Mouse (Mus musculus) stomach, postnatal 0 days (tissue): ENCODE measurements at regions not wholly inside any gene's neighbourhood (a gene's known extent, or its start where the extent isn't known, plus 50 kb on each side); places are given as distances from the start of the nearest gene placed in this dataset.

Source experiments
- ATAC-seq: fragments of 200-750 bp; cut with Nextera tagmentation; 2 replicates; pipeline ENCODE4 v1.8.0; 2017; ENCODE audit not compliant: low FRiP score, low TSS enrichment
- DNase-seq: peaks from one replicate; pipeline ENCODE4 v3.0.0-alpha.2; 2016; ENCODE audit warnings: low spot score
- H3K27ac ChIP-seq: fragments of 300-500 bp; sonication (generic); replicated peaks from 2 replicates; pipeline ENCODE4 v1.5.1; 2014; ENCODE audit warnings: mild to moderate bottlenecking, control low read depth
- H3K27me3 ChIP-seq: fragments of 300-500 bp; sonication (generic); 2 replicates; pipeline ENCODE4 v1.6.1; 2014; ENCODE audit warnings: low read length; ENCODE audit not compliant: control insufficient read depth, insufficient read depth
- H3K36me3 ChIP-seq: fragments of 300-500 bp; sonication (generic); 2 replicates; pipeline ENCODE4 v1.6.1; 2014; ENCODE audit warnings: low read length, mixed read lengths; ENCODE audit not compliant: control insufficient read depth, insufficient read depth
- H3K4me1 ChIP-seq: fragments of 300-500 bp; sonication (generic); replicated peaks from 2 replicates; pipeline ENCODE4 v1.6.1; 2014; ENCODE audit warnings: antibody characterized with exemption; ENCODE audit not compliant: control insufficient read depth, insufficient read depth
- H3K4me2 ChIP-seq: fragments of 300-500 bp; sonication (generic); replicated peaks from 2 replicates; pipeline ENCODE4 v1.6.1; 2014; ENCODE audit warnings: low read depth, mild to moderate bottlenecking, control low read depth, moderate library complexity
- H3K4me3 ChIP-seq: fragments of 300-500 bp; sonication (generic); 2 replicates; pipeline ENCODE4 v1.5.1; 2014; ENCODE audit warnings: low read depth, low read length, control low read depth
- H3K9ac ChIP-seq: fragments of 300-500 bp; sonication (generic); 2 replicates; pipeline ENCODE4 v1.6.1; 2014; ENCODE audit warnings: mild to moderate bottlenecking, low read length, control low read depth, mixed read lengths
- H3K9me3 ChIP-seq: fragments of 300-500 bp; sonication (generic); 2 replicates; pipeline ENCODE4 v1.6.1; 2016; ENCODE audit warnings: low read length; ENCODE audit not compliant: control insufficient read depth
- CTCF ChIP-seq: IDR thresholded peaks from 2 replicates; pipeline ENCODE4 v1.5.1; 2016; ENCODE audit warnings: antibody characterized with exemption, low read depth, mild to moderate bottlenecking, moderate library complexity
- EP300 ChIP-seq: optimal IDR thresholded peaks from 2 replicates; pipeline ENCODE3; 2016; ENCODE audit warnings: antibody characterized with exemption
- WGBS: fragments of 180-500 bp; shearing (Covaris S2); extraction: QIAGEN DNeasy Blood & Tissue Kit; methylation state at CpG from one replicate; pipeline ENCODE4 v1.1.7; 2014; 5-methylcytosine and 5-hydroxymethylcytosine counted together

DNA sequence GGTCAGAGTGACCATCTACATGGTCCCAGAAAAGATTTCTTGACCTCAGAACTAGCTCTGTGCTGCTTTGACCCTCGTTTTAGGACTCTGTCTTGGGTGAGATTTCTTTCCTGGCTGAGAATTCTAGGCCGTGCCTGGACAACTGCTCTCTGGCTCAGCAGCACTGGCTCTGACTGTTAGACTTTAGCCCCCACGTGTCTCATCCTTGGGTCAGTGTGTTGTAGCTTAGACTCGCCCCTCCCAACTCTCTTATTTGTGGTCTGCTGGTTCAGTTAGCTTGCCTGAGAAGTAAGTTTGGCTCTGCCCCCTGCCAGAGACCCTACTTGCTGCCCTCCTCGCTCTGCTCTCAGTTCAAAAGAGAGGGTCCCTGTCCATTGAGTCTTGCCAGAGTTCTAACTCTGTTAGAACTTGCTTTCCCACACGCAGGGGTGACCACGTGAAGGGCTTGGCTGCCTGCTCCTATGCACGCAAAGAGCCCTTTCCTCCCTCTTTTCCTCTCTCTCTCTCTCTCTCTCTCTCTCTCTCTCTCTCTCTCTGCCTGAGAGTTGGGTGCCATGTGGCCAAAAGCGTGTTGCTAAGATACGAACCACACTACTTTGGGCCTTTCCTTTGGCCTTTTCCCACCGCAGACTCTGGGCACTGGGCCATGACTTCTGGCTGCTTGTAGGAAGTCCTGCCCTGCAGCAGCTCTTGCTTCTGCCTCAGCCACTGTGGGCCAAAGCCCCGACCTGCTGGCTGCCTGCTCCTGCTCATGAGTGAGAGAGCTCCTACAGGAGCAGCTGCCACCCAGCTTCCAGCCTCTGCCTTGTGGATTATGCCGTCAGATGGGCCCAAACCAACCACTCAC, 344.2 kb upstream of the Amot start:
- no peak for TF ChIP-seq EP300
- no peak for TF ChIP-seq CTCF
- Histone ChIP-seq H3K36me3 (no peaks in the 10 kb centered on the region), H3K4me3 (no peak overlapping the region), H3K27me3 (no peaks in the 10 kb centered on the region), H3K4me1 (no peaks in the 10 kb centered on the region), H3K27ac (no peak overlapping the region), H3K9me3 (no peaks in the 10 kb centered on the region), H3K9ac (no peak overlapping the region), H3K4me2 (no peak overlapping the region)
- DNase-seq, result peak; percentile 15
- 66% methylated on average over 13 of the region's 13 CpGs for WGBS
- ATAC-seq, result no peak

DNA sequence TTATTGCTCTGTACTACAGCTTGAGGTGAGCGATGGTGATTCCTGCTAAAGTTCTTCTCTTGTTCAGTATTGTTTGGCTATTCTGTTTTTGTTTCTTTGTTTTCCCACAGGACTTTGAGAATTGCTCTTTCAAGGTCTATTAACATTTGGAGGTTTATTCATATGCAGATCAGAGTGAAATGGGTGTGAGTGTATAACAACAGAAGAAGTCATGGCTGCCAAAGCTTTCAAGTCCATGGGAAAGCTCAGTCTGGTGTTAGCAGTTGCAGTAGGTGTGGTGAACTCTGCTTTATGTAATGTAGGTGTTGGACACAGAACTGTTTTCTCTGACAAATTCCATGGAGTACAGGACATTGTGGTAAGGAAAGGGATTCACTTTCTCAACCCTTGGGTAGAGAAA, 328.1 kb upstream of the Amot start:
- 88% methylated on average over 1 of the region's 1 CpGs for WGBS
- DNase-seq (no peak), ATAC-seq (no peak)
- H3K4me3 ChIP-seq, result no peak overlapping the region
- TF ChIP-seq CTCF (no peak), EP300 (no peak)
- H3K4me1 ChIP-seq, result no peaks in the 10 kb centered on the region
- H3K27ac ChIP-seq, result no peak overlapping the region
- H3K9me3 ChIP-seq, result no peaks in the 10 kb centered on the region
- H3K27me3 ChIP-seq, result no peaks in the 10 kb centered on the region
- H3K36me3 ChIP-seq, result no peaks in the 10 kb centered on the region
- H3K9ac ChIP-seq, result no peak overlapping the region
- no peak overlapping the region for H3K4me2 ChIP-seq

DNA sequence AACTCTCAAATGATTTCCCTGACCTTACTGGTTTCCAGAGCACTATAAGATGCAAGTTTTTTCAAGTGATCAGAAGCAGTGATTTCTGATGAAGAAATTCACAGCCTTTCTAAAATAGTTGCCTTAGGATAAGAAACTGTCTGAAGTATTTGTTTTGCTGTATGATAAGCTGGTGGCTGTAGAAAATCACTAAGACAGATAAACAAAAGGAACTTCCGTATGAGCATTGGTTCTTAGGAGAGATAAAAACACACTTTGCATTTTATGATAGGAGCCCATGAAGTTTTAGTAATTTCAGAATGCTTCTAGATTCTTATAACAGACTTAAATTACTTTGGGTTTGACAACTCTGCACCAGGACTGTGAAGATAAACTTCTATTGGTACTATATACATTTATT, 308.0 kb upstream of the Amot start:
- Histone ChIP-seq H3K27me3 (no peaks in the 10 kb centered on the region), H3K4me2 (no peak overlapping the region), H3K9ac (no peak overlapping the region), H3K4me3 (no peak overlapping the region), H3K36me3 (no peaks in the 10 kb centered on the region), H3K4me1 (no peaks in the 10 kb centered on the region), H3K27ac (no peak overlapping the region), H3K9me3 (no peaks in the 10 kb centered on the region)
- TF ChIP-seq EP300 (no peak), CTCF (no peak)
- WGBS, result 43% methylated on average over 1 of the region's 1 CpGs
- ATAC-seq (no peak), DNase-seq (no peak)
